Mouse (Mus musculus): ENCODE measurements at regions not wholly inside any gene's neighbourhood (a gene's known extent, or its start where the extent isn't known, plus 50 kb on each side); places are given as distances from the start of the nearest gene placed in this dataset.

GRCm38 (mm10) chrX:12841021-12841325 is 79.1 kb upstream of the Med14 start:
- TF ChIP-seq POLR2A (IDR thresholded peaks at IDR 0.05; ENCODE audit: extremely low read depth, insufficient read depth, low read length) (no peak), CTCF (IDR thresholded peaks at IDR 0.05; ENCODE audit: low read depth, low read length) (no peak)

All from liver, adult 2 months (tissue).